Mouse (Mus musculus): Measurements from ENCODE around the gene Prrx2. TPM values are rescaled to one million over a fixed set of nuclear protein-coding genes. Genes with fewer than 3 reads are reported as not detected.

The Prrx2 gene
- polyA plus RNA-seq, 1 experiment = 6.6 TPM

DNA sequence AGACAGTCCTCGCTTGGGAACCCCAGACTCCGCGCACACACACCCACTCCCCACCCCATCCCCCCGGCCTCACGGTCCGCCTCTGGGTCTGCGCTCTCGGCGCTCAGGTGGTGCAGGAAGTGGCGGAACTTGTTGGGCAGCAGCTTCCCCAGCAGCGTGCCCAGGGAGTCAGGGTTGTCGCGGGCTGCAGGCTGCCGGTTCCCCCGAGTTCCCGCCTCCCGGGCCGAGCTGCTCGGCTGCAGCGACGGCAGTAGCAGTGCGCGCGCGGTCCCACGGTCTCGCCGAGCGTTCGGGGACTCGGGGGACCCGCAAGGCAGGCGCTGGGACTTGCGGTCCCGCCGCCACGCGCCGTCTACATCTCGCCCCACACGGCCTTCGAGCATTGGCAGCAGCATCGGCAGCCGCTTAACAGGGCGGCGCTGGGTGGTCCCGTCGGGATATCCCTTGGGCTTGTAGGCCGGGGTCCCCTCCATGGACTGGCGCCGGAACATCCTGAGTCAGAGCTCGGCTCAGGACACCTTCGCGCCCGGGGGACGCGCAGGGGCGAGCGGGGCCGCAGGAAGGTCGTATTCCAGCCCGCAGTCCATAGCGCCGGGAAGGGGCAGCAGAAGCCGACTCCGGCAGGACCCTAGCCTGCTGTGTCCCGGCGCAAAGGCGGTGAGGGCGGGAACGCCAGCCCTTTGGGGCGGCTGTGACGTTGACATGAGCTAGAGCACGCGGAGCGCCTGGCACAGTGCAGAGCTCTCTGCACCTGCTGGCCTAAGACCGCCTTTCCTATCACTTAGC, 33.5 kb upstream of the Prrx2 start:
- DNase-seq = peak; percentile 30
- TF ChIP-seq CTCF (IDR thresholded peaks at IDR 0.05; ENCODE audit: insufficient read depth, low read length) (no peak), POLR2A (IDR thresholded peaks at IDR 0.05; ENCODE audit: borderline replicate concordance, extremely low read depth, low read depth, low read length) (no peak)
- WGBS = 1% methylated on average over 76 of the region's 77 CpGs
- peak overlapping the region; percentile 11 for H3K4me3 ChIP-seq (replicated peaks; ENCODE audit: extremely low read depth, low read depth, low read length)
- H3K4me1 ChIP-seq (ENCODE audit: control insufficient read depth, insufficient read depth, low read length) = peaks cover 2% of the 10 kb centered on the region; the same call in 1 of the 2 replicates

GRCm38 (mm10) chr2:30803604-30804003, 31.2 kb upstream of the Prrx2 start, which contains the start of gene 1700001O22Rik:
Gene 1700001O22Rik, minus strand, starts transcription at chr2:30803661.
- TF ChIP-seq CTCF (IDR thresholded peaks at IDR 0.05; ENCODE audit: insufficient read depth, low read length) (no peak), POLR2A (IDR thresholded peaks at IDR 0.05; ENCODE audit: borderline replicate concordance, extremely low read depth, low read depth, low read length) (no peak)
- 87% methylated on average over 3 of the region's 3 CpGs for WGBS
- peaks cover 6% of the 10 kb centered on the region for H3K4me1 ChIP-seq (ENCODE audit: control insufficient read depth, insufficient read depth, low read length)
- H3K4me3 ChIP-seq (replicated peaks; ENCODE audit: extremely low read depth, low read depth, low read length) = no peak within 1 kb of the TSS
- DNase-seq = no peak

GRCm38 (mm10) chr2:30805983-30806382, 28.8 kb upstream of the Prrx2 start:
- H3K4me1 ChIP-seq (ENCODE audit: control insufficient read depth, insufficient read depth, low read length) = peaks cover 6% of the 10 kb centered on the region
- no peak for DNase-seq
- WGBS = 96% methylated on average over 2 of the region's 2 CpGs
- H3K4me3 ChIP-seq (replicated peaks; ENCODE audit: extremely low read depth, low read depth, low read length) = no peak overlapping the region
- TF ChIP-seq POLR2A (IDR thresholded peaks at IDR 0.05; ENCODE audit: borderline replicate concordance, extremely low read depth, low read depth, low read length) (no peak), CTCF (IDR thresholded peaks at IDR 0.05; ENCODE audit: insufficient read depth, low read length) (no peak)

DNA sequence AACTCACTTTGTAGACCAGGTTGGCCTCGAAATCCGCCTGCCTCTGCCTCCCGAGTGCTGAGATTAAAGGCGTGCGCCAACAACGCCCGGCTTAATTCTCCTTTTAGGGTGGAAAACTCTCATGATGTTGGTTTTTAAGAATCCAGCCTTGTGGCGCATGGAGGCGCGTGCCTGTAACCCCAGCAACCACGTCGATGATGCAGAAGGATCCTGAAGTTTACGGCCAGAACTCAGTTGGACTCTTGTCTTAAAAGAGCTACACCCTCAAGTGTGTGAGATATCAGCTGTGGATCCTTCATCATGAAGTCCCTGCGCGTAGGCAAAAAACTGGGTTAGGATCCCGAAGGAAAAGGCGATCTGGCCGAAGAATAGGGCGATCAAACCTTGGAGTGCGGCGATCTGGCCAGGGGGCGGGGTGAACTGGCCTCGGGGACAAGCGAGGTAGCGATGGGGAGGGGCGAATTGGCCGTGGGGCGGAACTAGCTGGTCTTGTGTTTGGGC, 27.6 kb upstream of the Prrx2 start:
- peak overlapping the region; percentile 71 for H3K4me3 ChIP-seq (replicated peaks; ENCODE audit: extremely low read depth, low read depth, low read length)
- 7% methylated on average over 28 of the region's 28 CpGs for WGBS
- TF ChIP-seq POLR2A (IDR thresholded peaks at IDR 0.05; ENCODE audit: borderline replicate concordance, extremely low read depth, low read depth, low read length) (peak; percentile 32; the same call in 1 of the 2 replicates), CTCF (IDR thresholded peaks at IDR 0.05; ENCODE audit: insufficient read depth, low read length) (no peak)
- DNase-seq = no peak
- H3K4me1 ChIP-seq (ENCODE audit: control insufficient read depth, insufficient read depth, low read length) = peaks cover 6% of the 10 kb centered on the region

- TF ChIP-seq POLR2A (IDR thresholded peaks at IDR 0.05; ENCODE audit: borderline replicate concordance, extremely low read depth, low read depth, low read length) = peak; percentile 96
- TF ChIP-seq CTCF (IDR thresholded peaks at IDR 0.05; ENCODE audit: insufficient read depth, low read length) = no peak
- H3K4me1 ChIP-seq (ENCODE audit: control insufficient read depth, insufficient read depth, low read length) = peaks cover 6% of the 10 kb centered on the region
- under 1% methylated on average over 44 of the region's 44 CpGs for WGBS
- H3K4me3 ChIP-seq (replicated peaks; ENCODE audit: extremely low read depth, low read depth, low read length) = peak within 1 kb of the TSS; percentile 84
- peak; percentile 99 for DNase-seq
Measured at GRCm38 (mm10) chr2:30807648-30808295, 27.0 kb upstream of the Prrx2 start, which contains the start of gene Ntmt1. Gene Ntmt1, plus strand, starts transcription at chr2:30807826.

DNA sequence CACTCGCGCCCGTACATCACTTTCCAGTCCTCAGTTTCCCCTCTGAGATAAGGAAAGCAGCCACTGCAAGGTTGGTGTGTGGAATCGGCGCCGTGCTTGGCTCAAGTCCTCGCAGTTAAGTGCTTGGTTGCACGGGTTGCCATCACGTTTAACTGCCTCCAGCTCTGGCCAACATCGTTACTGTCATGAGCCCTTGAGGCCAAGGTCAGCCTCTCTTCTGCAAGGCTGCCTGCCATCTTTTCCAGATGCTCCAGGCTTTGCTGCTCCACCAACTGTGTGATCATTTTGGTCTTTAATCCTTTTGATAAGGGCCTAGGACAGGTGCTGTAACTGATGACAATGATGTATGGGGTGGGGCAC, 26.5 kb upstream of the Prrx2 start:
- DNase-seq = no peak
- WGBS = 2% methylated on average over 10 of the region's 10 CpGs

GRCm38 (mm10) chr2:30809503-30809902, 25.3 kb upstream of the Prrx2 start:
- Histone ChIP-seq H3K4me3 (replicated peaks; ENCODE audit: extremely low read depth, low read depth, low read length) (no peak overlapping the region), H3K4me1 (ENCODE audit: control insufficient read depth, insufficient read depth, low read length) (peaks cover 6% of the 10 kb centered on the region)
- no peak for TF ChIP-seq CTCF (IDR thresholded peaks at IDR 0.05; ENCODE audit: insufficient read depth, low read length)
- TF ChIP-seq POLR2A (IDR thresholded peaks at IDR 0.05; ENCODE audit: borderline replicate concordance, extremely low read depth, low read depth, low read length) = no peak
- no peak for DNase-seq
- 70% methylated on average over 5 of the region's 5 CpGs for WGBS

More for the DNA sequence above, 26.5 kb upstream of the Prrx2 start:
- Histone ChIP-seq H3K4me1 (ENCODE audit: control insufficient read depth, insufficient read depth, low read length) (peaks cover 6% of the 10 kb centered on the region), H3K4me3 (replicated peaks; ENCODE audit: extremely low read depth, low read depth, low read length) (peak overlapping the region; percentile 84)
- no peak for TF ChIP-seq CTCF (IDR thresholded peaks at IDR 0.05; ENCODE audit: insufficient read depth, low read length)
- TF ChIP-seq POLR2A (IDR thresholded peaks at IDR 0.05; ENCODE audit: borderline replicate concordance, extremely low read depth, low read depth, low read length) = no peak

DNA sequence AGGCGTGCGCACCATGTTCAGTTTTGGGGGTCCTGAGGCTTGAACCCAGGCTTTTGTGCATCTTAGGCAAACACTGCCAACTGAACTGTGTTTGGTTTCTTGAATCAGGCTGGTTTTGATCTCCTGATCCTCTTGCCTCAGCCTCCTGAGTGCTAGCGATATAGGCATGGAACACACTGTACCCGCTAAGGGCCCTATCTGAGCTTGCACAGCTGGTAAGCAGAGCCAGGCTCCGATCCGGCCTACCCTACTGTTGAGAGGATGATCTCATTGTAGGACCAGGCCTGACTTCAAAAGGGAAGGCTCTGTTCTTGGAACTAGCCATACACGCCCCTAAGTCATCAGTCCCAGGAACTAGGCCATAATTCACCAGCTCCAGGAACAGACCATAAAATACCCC, 24.2 kb upstream of the Prrx2 start:
- 80% methylated on average over 7 of the region's 7 CpGs for WGBS
- no peak for DNase-seq
- H3K4me3 ChIP-seq (replicated peaks; ENCODE audit: extremely low read depth, low read depth, low read length) = no peak overlapping the region
- H3K4me1 ChIP-seq (ENCODE audit: control insufficient read depth, insufficient read depth, low read length) = peaks cover 6% of the 10 kb centered on the region
- TF ChIP-seq CTCF (IDR thresholded peaks at IDR 0.05; ENCODE audit: insufficient read depth, low read length) = no peak
- TF ChIP-seq POLR2A (IDR thresholded peaks at IDR 0.05; ENCODE audit: borderline replicate concordance, extremely low read depth, low read depth, low read length) = no peak

- Histone ChIP-seq H3K4me3 (replicated peaks; ENCODE audit: extremely low read depth, low read depth, low read length) (no peak overlapping the region), H3K4me1 (ENCODE audit: control insufficient read depth, insufficient read depth, low read length) (no peaks in the 10 kb centered on the region)
- WGBS = 100% methylated on average over 1 of the region's 1 CpGs
- TF ChIP-seq POLR2A (IDR thresholded peaks at IDR 0.05; ENCODE audit: borderline replicate concordance, extremely low read depth, low read depth, low read length) (no peak), CTCF (IDR thresholded peaks at IDR 0.05; ENCODE audit: insufficient read depth, low read length) (no peak)
- DNase-seq = no peak
Measured at GRCm38 (mm10) chr2:30816383-30816782, 18.4 kb upstream of the Prrx2 start.

All from lung, adult 2 months (tissue).